Mouse (Mus musculus): Measurements from ENCODE around the gene Ssr1.

- TF ChIP-seq CTCF (IDR thresholded peaks at IDR 0.05; ENCODE audit: insufficient read depth, low read length) = no peak
- TF ChIP-seq POLR2A (IDR thresholded peaks at IDR 0.05; ENCODE audit: borderline replicate concordance, extremely low read depth, low read depth, low read length) = no peak
Observed at GRCm38 (mm10) chr13:38036343-38037043, 42.5 kb upstream of the Ssr1 start, which contains the start of gene Riok1.
